Mouse (Mus musculus) embryo, embryonic 9.5 days (tissue): ENCODE data around the gene Manbal.
"Not testable (repeated sequence)": the region's sequence is repeated elsewhere in the genome, so short reads cannot be mapped to it uniquely, and the experiment has no call there.

Source experiments
- DNase-seq: peaks from one replicate; pipeline ENCODE4 v3.0.0-alpha.2; 2017; ENCODE audit errors: extremely low spot score

The Manbal gene

DNA sequence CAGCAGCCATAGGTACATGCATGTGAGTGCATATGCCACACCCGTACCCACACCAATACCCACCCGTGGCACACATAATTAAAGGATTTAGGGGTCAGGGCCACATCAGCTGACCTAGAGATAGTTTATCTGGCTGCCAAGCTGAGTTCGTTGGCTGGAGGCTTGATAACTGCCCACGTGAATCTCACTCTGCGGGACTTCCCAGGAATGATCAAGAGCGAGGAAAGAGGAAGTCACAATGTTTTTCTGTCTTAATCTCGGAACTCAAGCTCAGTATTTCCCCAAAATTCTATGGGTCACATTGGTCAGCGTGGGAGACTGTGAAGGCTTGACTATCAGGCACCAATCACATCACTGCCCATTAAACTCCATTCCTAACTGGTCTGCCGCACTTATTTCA, 632 bp upstream of the Manbal start:
- no peak for DNase-seq

- DNase-seq = no peak
Observed at GRCm38 (mm10) chr2:157367991-157368390, 597 bp downstream of the Manbal start.

- no peak for DNase-seq
Observed at GRCm38 (mm10) chr2:157371696-157372095, 4.3 kb downstream of the Manbal start.

GRCm38 (mm10) chr2:157373681-157374080, 6.3 kb downstream of the Manbal start:
- DNase-seq = no peak

DNA sequence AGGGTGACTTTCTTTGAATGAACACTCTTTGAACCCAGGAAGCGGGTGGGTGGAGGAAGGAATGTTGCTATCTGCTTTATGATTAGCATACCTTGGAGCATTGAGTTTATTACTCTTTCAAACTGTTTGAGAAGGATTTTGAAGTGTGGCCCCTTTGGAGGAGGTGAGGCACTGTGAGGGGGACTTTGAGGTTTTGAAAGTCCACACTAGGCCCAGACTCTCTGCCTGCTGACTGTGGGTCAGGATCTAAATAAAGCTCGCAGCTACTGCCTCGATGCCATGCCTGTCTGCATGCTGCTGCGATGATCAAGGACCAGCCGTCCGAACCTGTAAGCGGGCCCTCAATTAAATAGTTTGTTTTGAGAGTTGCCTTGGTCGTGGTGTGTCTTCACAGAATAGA, 7.7 kb downstream of the Manbal start:
- no peak for DNase-seq

DNA sequence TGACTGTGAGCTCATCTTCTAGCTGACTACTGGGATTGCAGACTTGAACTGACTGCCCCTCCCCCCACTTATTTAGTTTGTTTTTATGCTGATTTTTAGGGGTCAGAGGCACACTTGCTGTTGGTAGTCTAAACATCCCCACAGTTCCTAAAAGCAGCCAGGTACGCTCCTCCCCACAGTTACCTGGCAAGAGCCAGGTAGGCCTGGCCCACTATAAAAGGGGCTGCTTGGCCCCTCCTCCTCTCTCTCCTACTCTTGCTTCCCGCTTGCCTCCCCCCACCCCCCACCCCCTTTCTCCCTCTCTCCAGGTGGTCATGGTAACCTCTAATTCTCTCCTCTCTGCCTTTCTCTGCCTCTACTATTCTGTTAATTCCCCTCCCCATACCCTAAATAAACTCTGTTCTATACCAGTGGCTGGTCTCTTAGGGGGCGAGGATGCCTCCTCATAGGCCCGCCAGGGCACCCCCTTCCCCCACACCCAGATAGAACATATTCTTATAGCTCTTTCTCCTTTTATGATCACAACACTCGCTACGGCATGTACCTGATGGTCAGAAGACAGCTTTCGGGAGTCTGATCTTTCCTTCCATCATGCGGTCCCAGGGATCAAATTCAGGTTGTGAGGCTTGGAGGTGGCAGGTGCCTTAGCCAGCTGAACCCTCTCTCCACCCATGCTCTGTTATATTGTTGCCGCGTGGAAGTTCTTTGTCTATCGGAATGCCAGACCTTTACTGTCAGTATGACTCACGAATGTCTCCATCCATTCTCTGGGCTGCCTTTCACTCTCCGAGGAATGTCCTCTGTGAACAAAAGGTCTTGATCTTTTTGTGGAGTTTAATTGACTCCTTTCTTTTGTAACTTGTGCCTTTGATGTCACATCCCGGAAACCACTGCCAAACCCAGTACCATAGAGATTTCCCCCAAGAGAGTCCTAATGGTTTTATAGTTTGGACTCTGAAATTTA, 8.7 kb downstream of the Manbal start:
- DNase-seq = peak; percentile 48

DNA sequence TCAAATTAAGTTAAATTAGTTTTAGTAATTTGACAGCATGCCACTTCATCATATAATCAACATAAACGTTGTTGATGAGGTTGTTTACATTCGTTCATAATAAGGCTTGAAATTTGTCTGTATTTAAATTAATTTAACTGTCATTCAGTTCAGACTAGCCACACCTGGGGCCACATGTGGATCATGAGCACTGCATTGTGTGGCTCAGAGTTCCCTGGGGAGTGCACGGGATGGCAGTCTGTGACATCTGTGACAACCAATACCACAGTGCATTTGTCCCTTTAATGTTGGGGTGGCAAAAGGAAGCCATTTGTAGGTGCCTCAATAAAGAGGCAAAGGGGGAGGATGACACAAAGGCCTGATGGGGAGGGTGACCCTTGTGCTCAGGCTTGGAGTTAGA, 9.6 kb downstream of the Manbal start:
- DNase-seq = no peak

GRCm38 (mm10) chr2:157384836-157385235, 17.4 kb downstream of the Manbal start:
- DNase-seq = no peak

GRCm38 (mm10) chr2:157388901-157389590, 21.7 kb downstream of the Manbal start:
- not testable (repeated sequence) for DNase-seq

- no peak for DNase-seq
Observed at GRCm38 (mm10) chr2:157389591-157389921, 22.2 kb downstream of the Manbal start.

GRCm38 (mm10) chr2:157392331-157392730, 24.9 kb downstream of the Manbal start:
- no peak for DNase-seq

GRCm38 (mm10) chr2:157393549-157393948, 26.2 kb downstream of the Manbal start:
- no peak for DNase-seq

DNA sequence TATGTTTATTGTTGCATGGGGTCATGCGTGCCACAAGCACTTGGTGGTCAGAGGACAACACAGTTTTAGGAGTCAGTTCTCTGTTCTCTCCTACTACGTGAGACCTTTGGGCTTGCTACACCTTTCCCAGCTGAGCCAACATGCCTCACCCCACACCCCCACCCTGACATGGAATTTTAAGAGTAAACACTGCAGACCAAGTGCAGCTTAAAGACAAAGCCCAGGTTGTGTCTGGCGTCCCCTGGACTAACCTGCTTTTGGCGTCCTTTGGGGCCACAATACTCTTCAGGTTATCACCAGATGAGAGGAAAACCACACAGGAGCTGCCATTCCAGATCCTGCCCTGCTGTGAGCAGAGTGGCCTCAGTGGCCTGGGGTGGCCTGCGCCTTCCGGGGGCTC, 27.5 kb downstream of the Manbal start:
- no peak for DNase-seq

DNA sequence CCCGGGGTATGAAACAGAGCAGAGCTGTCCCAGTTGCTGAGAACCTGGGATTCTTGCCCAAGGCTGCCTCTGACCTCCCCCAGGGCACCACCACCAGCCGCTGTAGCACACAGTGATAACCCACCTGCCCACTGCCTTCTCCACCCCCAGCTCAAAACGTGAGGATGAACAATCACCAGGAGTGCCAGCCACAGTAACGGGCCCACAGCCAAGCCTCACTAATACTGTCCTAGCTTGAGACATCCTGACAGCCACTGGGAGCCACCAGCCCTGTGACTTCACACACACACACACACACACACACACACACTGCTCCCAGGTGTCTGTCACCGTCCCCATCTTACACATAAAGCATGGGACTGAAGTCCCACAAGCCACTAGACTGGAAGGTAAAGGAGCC, 28.0 kb downstream of the Manbal start:
- DNase-seq = no peak

DNA sequence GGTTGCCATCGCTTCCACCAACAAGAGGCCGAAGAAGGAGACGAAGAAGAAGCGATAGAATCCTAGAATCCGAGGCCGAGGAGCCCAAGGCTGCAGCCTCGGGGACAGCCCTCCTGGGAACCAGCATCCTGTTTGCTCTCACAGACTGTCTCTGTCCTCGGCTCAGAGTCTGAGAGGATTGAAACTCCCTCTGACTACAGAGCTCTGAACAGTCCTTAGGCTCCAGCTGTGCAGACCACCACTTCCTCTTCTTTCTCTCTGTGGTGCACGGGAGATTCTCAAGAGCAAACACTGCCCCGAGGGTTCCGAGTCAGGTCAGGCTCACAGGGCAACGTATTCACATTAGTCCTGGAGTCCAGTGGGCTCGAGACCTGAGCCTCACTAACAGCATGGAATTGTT, 28.6 kb downstream of the Manbal start:
- DNase-seq = no peak

GRCm38 (mm10) chr2:157397376-157397775, 30.0 kb downstream of the Manbal start:
- no peak for DNase-seq

DNA sequence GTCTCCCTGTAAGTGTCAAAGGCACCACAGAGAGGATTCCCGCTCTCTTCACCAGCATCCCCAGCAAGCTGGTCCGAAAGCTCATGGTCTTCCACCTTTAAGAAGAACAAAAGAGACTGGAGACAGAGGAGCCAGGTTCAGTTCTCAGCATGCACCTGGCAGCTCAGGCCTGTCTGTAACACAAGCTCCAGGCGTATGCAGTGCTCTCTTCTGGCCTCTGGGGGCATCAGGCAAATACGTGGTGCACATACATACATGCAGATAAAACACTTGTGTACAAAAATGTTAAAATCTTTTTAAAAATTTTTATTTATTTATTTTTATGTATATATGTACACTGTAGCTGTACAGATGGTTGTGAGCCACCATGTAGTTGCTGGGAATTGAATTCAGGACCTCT, 31.1 kb downstream of the Manbal start:
- DNase-seq = no peak

DNA sequence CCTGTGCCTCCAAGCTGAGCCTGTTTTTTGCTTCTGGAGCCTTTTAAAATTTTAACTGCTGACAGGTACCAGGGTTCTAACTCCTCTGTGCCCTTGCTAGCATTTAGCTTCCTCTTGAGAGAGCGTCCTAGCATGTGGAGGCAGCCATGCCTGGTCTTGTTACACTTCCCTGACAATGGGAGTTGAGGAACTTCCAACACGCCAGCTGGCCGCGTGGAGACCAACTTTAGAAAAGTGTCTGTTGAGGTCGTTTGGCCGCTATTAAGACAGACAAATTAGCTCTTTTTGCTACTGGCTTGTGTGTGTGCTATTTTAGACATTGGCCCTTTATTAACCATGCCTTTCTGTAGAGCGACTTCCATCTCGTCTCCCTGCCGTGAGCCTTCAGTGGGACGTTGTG, 32.4 kb downstream of the Manbal start:
- no peak for DNase-seq

GRCm38 (mm10) chr2:157400491-157400890, 33.1 kb downstream of the Manbal start:
- DNase-seq = no peak

- no peak for DNase-seq
Observed at GRCm38 (mm10) chr2:157401261-157401660, 33.9 kb downstream of the Manbal start.

DNA sequence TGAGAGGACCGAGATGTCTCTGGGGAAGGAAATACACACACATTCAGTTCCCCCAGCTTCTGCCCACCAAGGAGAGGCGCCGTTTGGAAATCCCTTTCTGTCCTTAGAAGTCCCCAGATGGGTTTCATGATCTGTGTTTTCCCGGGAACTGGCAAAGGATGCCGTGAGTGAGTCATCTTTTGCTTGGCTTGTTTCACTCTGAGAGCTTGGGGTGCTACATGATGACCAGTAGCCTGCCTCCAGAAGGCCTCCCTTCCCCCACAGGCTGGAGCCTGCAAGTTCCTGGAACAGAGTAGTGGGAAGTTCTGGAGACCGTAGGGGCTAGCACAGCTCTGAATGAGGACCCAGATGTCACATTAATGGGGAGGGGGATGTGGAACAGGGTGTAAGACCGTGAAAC, 40.2 kb downstream of the Manbal start:
- no peak for DNase-seq

DNA sequence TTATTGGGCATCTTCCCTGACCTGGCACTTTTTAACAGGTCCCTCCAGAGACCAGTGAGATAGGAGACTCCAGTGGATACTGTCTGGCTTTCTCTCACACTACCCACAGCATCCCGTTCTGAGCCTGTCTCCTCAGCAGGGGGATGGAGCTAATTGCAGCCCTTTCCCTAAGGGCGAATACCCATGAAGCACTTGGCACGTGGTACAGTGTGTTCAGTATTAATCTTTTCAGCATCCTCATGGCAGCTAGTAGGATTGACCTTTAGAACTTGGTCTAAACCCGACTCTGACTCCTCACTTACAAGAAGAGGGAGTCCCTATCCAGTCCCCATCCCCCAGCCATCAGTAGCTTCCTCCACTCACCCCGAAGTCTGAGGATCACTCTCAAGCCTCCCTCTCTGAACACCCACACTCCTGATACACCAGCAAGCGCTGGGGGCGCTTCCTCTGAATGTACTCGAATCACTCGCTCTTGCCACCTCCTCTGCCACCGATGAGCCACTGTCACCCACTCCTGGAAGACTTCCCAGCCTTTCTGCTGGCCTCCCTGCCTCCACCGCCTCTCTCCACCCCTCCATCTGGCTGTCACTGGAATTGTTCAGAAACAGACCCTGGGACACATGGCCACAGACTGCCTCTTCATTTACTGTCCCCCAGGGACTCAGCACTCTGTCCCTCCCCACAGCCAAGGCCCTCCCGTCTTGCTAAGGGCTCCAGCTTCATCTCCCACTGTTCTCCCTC, 42.6 kb downstream of the Manbal start:
- DNase-seq = no peak
